Mouse (Mus musculus): Measurements from ENCODE around the gene Mt1. TPM values are rescaled to one million over a fixed set of nuclear protein-coding genes. Genes with fewer than 3 reads are reported as not detected.

The Mt1 gene
- total RNA-seq, 2 experiments from 2014 or later, result 120 to 233 TPM

DNA sequence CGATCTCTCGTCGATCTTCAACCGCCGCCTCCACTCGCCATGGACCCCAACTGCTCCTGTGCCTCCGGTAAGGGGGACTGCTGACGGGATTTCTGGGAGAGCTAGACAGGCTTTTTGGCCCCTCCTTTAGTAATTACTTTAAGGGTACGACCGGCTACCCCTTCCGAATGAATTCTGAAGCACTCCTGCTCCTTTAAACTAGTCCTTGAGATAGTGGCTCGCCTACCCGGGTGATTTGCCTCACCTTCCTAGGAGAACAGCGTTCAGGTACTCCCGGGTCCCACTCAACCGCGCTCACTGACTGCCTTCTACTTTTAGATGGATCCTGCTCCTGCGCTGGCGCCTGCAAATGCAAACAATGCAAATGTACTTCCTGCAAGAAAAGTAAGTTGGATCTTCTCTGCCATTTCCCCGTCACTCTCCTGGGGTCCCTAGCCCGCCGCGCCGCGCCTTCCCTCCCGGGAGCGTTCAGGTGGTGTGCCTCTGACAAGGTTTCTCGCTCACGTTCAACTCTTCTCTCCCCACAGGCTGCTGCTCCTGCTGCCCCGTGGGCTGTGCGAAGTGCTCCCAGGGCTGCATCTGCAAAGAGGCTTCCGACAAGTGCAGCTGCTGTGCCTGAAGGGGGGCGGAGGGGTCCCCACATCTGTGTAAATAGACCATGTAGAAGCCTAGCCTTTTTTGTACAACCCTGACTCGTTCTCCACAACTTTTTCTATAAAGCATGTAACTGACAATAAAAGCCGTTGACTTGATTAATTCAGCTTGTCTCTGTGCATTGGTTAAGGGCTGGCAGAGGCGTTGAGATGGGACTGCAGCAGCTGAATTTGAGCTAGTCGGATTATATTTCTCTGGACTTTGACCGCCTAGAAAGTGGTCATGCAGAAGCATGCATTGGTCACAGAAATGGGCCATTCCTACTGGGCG lies 5.8 kb upstream of the Mt1 start:
- no peak for ATAC-seq (replicated peaks; ENCODE audit: poor library complexity, severe bottlenecking)

DNA sequence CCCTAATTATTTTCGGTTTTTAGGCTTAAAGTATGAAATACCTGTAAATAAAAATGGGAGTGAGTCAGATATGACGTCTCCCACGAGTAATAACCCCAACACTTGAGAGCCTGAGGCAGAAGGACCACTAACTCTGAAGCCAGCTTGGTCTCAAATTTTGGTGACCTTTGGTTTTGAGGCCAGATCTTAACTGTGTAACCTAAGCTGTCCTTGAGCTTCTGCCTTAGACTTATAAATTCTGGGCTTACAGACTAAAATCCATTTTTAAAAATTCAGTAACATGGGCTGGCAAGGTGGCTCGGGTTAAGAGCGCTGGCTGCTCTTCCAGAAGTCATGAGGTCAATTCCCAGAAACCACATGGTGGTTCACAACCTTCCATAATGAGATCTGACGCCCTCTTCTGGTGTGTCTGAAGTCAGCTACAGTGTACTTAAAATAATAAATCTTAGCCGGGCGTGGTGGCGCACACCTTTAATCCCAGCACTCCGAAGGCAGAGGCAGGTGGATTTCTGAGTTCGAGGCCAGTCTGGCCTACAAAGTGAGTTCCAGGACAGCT lies 5.0 kb upstream of the Mt1 start:
- no peak for ATAC-seq (replicated peaks; ENCODE audit: poor library complexity, severe bottlenecking)

DNA sequence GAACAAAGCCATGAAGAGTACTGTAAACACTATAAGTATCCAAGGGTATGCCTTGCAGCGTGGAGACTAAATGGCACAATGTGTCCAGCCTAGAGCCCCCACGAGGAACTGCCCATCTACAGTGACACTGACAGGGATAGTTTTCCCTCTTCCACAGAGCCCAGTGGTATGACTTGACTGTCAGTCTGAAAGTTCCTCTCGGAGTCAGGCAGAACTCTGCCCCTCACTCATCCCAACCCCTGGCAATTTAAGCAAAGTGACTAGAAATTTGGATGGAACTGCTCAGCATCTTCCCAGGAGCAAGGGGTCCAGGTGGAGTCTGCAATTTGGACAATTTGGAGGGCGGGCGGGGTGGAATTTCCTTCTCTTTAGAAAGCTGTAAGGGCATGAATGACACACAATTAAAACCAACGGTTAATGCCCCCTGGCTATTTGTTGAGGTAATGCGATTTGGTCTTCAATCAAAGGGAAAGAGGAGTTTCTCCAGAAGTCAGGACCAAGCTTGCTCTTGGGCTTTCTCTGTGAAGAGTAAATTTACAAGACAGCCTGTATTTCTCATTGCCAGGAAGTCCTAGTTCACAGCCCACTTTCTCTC lies 4.2 kb upstream of the Mt1 start:
- no peak for ATAC-seq (replicated peaks; ENCODE audit: poor library complexity, severe bottlenecking)

DNA sequence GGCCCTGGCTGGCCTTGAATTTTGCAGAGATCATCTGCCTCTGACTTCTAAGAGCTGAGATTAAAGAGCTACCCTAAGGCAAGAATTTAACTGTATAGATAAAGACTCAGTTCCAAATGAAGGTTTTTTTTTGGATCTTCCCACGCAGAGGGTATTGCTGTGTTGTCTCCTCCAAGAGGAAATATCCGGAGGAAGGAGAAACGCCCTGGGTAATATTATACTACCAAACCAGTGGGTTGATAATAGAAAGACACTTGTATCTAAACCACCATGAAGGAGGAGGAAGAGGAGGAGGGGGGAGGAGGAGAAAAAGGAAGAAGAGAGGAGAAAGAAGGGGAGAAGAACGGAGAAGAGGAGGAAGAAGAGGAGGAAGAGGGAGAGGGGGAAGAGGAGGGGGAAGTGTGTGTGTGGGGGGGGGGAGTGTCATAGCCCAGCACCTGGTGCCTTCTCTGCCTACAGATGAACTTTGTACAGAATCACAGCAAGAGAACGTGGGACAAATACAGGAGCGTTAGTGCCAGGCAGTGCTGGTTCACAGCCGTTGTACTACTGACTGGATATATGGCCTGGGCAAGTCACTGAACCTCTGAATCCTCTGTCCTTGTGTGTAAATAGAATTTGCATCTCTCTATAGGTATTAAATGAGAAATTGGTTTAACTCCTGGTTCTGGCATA lies 1.0 kb upstream of the Mt1 start:
- no peak for ATAC-seq (replicated peaks; ENCODE audit: poor library complexity, severe bottlenecking)

DNA sequence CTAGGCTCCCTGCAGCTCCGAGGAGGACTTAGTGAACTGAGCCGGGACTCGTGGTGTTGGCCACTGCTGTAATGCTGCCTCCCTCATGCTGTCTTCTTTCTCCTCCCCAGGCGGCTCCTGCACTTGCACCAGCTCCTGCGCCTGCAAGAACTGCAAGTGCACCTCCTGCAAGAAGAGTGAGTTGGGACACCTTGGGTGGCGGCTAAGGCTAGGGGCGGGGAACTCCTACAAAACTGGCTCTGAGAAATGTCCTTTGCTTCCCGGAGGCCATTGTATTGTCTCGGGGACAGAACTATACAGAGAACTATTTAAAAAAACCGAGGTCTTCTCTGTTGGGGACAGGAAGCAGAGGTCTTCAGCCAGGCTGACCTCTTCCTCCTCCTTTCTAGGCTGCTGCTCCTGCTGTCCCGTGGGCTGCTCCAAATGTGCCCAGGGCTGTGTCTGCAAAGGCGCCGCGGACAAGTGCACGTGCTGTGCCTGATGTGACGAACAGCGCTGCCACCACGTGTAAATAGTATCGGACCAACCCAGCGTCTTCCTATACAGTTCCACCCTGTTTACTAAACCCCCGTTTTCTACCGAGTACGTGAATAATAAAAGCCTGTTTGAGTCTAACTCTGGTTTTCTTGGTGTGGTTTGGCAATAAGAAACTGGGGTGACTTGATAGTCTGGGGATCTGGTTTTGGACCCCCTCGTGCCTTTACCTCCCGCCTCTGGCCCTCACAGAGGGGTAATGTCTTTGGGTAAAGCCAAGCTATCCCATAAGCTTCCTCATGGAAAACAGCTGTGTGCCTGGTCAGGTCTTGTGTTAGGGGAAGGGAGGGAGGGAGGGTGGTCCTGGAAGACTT lies 1.1 kb downstream of the Mt1 start:
- peak; percentile 10 for ATAC-seq (replicated peaks; ENCODE audit: poor library complexity, severe bottlenecking)

DNA sequence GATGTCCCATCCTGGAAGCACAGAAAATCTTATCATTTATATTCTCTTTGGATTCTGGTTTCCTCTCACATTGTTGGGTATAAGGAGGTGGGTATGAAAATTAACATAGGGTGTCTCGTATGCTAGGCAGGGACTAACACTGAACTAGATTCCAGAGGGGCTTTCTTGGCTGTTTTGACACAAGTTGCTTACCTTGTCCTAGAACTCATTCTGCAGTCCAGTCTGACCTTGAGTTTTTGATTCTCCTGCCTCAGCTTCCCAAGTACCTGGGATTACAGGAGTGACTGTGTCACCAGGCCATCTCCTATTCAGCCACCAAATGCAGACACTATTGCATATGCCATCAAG lies 1.7 kb downstream of the Mt1 start:
- ATAC-seq (replicated peaks; ENCODE audit: poor library complexity, severe bottlenecking), result no peak

DNA sequence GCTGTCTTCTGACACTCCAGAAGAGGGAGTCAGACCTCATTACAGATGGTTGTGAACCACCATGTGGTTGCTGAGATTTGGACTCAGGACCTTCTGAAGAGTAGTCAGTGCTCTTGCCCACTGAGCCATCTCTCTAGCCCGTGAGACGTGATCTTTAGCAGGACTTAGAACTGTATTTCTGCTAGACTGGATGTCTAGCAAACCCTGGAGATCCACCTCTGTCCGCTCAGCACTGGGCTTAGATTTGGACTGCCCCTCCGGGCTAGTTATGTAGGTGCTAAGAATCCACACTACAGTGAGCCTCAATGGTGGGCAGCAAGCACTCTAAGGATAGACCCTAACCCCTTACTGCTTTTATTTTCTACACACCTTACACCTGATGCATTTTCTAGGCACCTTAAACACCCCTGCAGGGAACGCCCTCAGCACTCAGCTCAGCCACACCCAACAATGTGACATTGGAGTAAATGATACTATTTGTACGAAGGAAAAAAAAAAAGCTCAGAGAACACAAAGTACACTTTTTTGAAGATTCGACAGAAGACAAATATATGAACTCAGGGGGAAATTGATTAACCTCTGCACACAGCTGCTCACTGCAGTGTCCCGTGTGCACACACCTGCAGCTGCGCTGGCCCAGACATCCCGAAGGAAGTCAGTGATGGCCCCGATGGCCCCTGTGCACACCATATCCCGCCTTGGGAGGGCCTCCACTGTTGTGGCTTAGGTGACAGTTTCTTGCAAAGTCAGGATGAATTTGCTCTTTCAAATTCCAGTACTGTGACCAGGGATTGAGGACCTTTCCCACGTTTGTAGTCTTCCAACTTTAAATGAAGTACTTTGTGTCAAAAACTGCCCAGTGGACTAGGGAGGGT lies 3.4 kb downstream of the Mt1 start:
- ATAC-seq (replicated peaks; ENCODE audit: poor library complexity, severe bottlenecking), result no peak

DNA sequence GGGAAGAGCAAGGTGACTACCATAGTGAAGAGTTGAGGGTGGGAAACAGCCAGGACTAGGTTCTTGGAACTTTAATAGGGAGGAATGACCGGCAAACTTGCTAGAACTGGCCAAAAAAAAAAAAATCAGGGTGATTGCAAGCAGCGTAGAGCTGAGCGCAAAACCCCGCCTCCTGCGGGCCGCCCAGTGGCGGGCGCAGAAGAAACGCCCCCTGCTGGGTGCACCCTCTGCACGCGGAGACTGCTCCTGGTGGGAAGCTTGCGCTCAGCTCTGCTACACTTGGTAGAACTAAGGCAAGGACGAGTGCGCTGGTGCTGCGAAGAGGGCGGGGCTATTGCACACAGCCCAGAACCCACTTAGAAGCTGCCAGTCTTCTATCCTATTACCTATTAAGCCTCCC lies 4.2 kb downstream of the Mt1 start:
- peak; percentile 67 for ATAC-seq (replicated peaks; ENCODE audit: poor library complexity, severe bottlenecking)

DNA sequence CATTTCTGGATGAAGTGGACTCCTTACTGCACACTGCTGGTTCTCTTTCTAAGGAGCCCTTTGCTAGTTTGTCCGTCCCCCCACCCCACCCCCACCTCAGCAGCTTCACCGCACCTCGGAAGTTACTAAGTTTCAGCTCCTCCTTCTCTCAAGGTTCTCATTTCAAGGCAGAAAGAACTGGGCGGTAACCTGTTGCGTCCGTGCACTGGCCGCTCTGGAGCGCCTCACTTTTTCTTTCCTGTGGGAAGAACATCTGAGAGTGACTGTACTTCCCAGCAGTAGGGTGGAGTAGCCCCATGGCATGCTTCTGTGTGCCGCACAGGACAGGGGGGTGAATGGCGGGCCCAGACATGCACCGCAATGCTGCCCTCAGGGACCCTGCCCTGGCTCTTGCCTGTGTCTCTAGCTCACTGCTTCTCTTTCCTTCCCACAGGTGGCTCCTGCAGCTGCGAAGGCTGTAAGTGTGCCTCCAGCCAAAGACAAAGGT lies 5.5 kb downstream of the Mt1 start:
- no peak for ATAC-seq (replicated peaks; ENCODE audit: poor library complexity, severe bottlenecking)

DNA sequence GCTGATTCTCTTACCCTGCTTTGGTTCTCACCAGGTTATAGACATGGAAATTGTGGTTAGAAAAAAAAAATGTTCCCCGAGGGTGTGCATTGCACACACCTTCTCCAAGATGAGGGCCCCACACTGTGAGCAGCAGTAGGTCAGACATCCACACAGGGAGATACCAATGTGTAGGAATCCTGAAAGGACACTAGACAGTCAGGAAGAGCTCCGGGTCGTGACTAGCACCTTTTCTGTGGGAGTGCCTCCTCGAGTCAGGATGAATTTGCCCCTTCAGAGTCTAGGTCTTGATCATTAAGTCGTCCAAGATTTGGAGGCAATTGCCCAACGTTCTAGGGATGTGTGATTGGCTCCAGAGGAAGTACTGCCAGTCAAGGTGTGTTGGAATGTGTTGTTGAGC lies 6.9 kb downstream of the Mt1 start:
- ATAC-seq (replicated peaks; ENCODE audit: poor library complexity, severe bottlenecking), result no peak

DNA sequence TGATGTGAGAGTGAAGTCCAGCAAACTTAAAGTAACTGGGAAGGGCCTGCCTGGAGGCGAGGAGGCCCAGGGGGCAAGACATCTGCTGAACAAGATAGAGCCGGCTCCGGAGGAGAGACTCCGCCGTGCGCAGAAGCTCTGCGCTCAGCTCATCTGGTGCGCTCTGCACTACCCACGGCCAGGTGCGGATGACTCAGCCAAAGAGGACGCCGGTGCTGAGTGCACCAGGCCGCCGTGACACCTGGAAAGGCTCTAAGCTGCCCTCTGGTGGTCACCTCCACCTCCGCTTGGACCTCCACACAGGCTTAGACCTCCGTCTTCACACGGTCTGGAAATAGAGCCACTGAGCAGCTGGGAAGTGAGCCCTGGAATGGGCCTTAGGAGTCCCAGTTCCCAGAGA lies 7.7 kb downstream of the Mt1 start:
- peak; percentile 13 for ATAC-seq (replicated peaks; ENCODE audit: poor library complexity, severe bottlenecking)

DNA sequence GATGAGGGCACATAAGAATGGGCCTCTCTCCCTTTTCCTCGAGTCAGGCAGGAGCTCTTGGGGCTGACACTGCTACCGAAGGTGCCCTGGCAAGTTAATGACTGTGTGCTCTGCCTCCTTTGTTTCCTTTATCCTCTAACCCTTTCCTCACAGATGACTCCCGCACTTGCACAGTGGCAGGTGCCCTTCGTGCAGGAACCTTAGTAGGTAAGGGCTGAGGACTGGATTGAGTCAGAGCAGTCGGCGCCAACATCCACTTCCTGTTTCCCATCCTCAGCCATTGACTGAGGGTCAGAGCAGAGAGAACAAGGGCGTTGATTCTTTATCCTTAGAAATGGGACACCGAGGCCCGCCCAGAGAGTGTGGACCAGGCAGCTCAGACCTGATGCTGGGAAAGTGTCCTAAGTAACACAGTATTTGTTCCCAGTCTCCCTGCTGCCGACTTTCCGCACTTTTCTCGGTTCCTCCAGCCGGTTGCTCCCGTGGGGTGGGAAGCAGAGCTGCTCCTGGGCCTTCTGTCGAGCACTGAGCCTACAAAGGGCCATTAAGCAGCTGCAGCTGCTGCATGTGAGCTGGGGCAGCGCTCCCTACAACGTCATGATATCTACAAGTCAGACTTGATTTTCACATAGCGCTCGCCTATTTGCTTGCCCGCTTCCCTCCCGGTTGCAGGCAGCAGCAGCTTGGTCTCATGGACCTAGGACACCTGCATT lies 8.6 kb downstream of the Mt1 start:
- ATAC-seq (replicated peaks; ENCODE audit: poor library complexity, severe bottlenecking), result peak; percentile 26

DNA sequence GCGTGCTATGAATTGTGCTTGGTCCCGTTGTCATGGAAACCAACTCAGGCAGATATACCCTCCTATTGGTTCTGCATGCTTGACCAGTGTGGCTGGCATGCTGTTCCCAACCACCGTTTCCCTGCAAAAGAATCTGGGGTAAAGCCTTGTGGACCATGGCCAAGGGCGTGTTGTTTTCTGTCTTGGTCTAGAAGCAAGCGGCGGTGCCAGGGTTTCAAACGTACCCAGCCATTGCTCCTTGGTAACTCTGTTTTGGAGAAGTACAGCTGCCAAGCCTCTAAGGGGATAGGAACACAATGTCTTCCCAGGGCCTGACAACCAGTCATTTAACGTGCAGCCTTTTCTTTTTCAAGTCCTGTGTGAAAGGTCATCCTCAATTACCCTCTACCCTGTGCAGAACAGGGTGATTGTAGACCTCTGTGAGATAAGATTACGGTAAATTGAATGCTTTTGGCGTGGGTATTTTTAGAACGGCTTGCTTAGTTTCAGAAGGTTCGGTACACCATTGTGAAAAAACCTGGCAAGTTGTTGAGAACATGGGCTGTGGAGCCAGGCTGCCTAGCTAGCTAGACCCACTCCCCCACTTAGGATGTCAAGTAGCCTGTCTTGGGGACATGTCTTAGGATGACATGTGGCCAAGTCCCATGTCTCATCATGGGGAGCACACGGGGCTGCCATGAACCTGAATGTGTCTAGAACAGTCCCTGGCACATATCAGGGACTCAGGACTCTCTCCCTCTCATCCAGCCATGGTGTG lies 10.6 kb downstream of the Mt1 start:
- no peak for ATAC-seq (replicated peaks; ENCODE audit: poor library complexity, severe bottlenecking)

DNA sequence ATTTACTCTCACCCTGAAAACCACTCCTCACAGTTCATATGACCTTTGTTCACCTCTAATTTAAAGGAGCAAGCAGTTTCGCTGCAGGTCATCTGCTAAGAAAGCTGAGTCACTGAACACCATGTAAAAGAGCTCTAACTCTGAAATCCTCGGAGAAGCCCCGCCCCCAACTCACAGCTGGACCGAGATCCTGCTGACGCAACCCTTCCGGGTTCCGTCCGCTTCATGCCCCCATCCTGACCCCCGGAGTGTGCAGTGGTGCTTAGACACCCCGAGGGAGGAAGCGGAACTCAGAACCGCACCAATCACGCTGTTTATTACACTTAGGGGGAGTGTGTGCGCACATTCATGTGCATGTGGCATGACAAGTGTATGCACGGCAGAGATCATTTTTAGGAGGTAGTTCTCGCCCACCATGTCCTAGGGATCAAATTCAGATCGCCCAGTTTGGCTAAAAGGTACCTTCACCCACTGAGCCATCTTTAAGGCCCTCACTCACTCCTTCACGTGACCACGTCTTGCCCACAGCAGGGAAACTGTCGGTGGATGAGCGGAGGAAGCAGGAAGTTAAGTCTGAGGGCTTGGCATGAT lies 12.3 kb downstream of the Mt1 start:
- peak; percentile 93 for ATAC-seq (replicated peaks; ENCODE audit: poor library complexity, severe bottlenecking)

DNA sequence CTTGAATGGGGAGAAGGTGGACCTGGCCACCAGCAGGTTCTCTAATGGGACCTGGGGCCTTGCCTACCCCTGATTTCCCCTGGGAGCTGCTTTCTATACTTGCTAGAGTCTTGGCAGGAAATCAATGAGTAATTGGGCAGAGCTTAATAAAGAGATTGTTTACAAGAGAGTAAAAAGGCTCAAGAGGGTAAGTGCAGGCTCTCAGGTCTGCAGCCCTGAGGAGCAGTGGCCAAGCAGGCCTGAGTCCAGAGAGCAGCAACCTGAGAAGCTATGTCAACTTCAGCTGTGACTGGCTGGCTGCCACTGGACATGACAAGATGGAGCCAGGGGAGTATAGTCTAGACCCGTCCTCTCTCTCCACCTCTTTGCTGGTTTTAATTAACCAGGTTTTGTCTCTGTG lies 14.0 kb downstream of the Mt1 start:
- ATAC-seq (replicated peaks; ENCODE audit: poor library complexity, severe bottlenecking), result no peak

DNA sequence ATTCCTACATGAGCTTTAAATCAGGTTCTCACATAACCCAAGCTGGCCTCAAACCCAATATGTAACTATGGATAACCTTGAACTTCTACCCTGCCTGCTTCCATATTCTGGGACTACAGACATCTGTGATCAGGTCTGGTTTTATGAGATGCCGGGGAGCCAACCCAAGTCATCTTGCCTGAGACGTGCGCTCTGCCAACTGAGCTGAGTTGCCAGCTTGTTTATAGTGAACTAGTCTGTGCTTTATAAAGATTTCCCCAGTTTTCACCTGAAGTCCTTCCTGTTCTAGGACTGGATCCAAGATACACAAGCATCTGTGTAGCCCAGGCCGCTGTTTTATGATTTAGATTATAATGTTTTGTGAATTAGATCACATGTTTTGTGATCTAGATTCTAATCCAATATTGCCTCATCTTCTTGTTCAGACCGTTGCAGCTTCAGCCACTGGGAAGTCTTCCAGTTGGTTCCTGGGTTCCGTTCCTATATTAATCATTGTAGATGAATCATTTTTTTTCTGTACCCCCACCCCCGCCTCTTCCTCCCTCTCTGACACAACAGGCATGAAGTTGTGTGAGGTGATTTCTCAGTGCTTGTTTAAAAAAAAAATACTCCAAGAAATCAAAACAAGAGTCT lies 15.8 kb downstream of the Mt1 start:
- no peak for ATAC-seq (replicated peaks; ENCODE audit: poor library complexity, severe bottlenecking)
